Mouse (Mus musculus): ENCODE results near the gene Akr1c19. TPM values are rescaled to one million over a fixed set of nuclear protein-coding genes. Genes with fewer than 3 reads are reported as not detected.
"Not testable (repeated sequence)": the region's sequence is repeated elsewhere in the genome, so short reads cannot be mapped to it uniquely, and the experiment has no call there.

The Akr1c19 gene
- total and polyA plus RNA-seq, 3 experiments, result not detected

GRCm38 (mm10) chr13:4211560-4212299 lies 16.8 kb upstream of the Akr1c19 start:
- DNase-seq (ENCODE audit: low read depth, low spot score), result no peak
- H3K79me2 ChIP-seq (ENCODE audit: control insufficient read depth, insufficient read depth, low read length, poor library complexity), result no peaks in the 10 kb centered on the region
- H3K4me1 ChIP-seq (ENCODE audit: control insufficient read depth in 1 of 2, insufficient read depth in 2 of 2, low read length in 2 of 2), result no peaks in the 10 kb centered on the region
- H3K9ac ChIP-seq (ENCODE audit: control insufficient read depth, low read depth, low read length, poor library complexity, severe bottlenecking), result no peak overlapping the region
- TF ChIP-seq TAL1 (IDR thresholded peaks at IDR 0.05; ENCODE audit: low read length), result no peak
- TF ChIP-seq MAZ (IDR thresholded peaks at IDR 0.05; ENCODE audit: low read depth, low read length), result no peak
- no peak for TF ChIP-seq NRF1 (IDR thresholded peaks at IDR 0.05; ENCODE audit: insufficient read depth, low read depth, low read length, poor library complexity, severe bottlenecking)
- TF ChIP-seq KAT2A (conservative IDR thresholded peaks at IDR 0.05; ENCODE audit: low read depth, low read length), result no peak
- no peak for TF ChIP-seq E2F4 (IDR thresholded peaks at IDR 0.05; ENCODE audit: borderline replicate concordance, low read depth, low read length)
- no peak for TF ChIP-seq CTCF (IDR thresholded peaks at IDR 0.05 in 2 of 3, conservative IDR thresholded peaks at IDR 0.05 in 1 of 3; ENCODE audit: control insufficient read depth in 1 of 3, insufficient read depth in 1 of 3, low read depth in 2 of 3, low read length in 3 of 3, poor library complexity in 1 of 3, severe bottlenecking in 1 of 3)
- no peak for TF ChIP-seq ZKSCAN1 (IDR thresholded peaks at IDR 0.05; ENCODE audit: low read depth, low read length)
- no peak for TF ChIP-seq RCOR1 (IDR thresholded peaks at IDR 0.05; ENCODE audit: low read depth, low read length)
- no peak for TF ChIP-seq CHD2 (IDR thresholded peaks at IDR 0.05; ENCODE audit: low read length)
- TF ChIP-seq RAD21 (IDR thresholded peaks at IDR 0.05; ENCODE audit: low read depth, low read length), result no peak
- no peaks in the 10 kb centered on the region for H3K36me3 ChIP-seq (ENCODE audit: control insufficient read depth in 1 of 2, insufficient read depth in 2 of 2, low read length in 2 of 2)
- H3K27ac ChIP-seq (ENCODE audit: control insufficient read depth, low read depth, low read length), result no peak overlapping the region
- no peaks in the 10 kb centered on the region for H3K27me3 ChIP-seq (ENCODE audit: control insufficient read depth in 1 of 2, insufficient read depth in 2 of 2, low read length in 2 of 2)
- H3K4me3 ChIP-seq (ENCODE audit: control insufficient read depth in 1 of 2, insufficient read depth in 1 of 2, low read depth in 2 of 2, low read length in 2 of 2), result no peak overlapping the region
- no peaks in the 10 kb centered on the region for H3K9me3 ChIP-seq (replicated peaks; ENCODE audit: insufficient read depth, low read length)

- H3K27me3 ChIP-seq (ENCODE audit: control insufficient read depth in 1 of 2, insufficient read depth in 2 of 2, low read length in 2 of 2), result no peaks in the 10 kb centered on the region
- DNase-seq (ENCODE audit: low read depth, low spot score), result no peak
- no peak overlapping the region for H3K4me3 ChIP-seq (ENCODE audit: control insufficient read depth in 1 of 2, insufficient read depth in 1 of 2, low read depth in 2 of 2, low read length in 2 of 2)
- no peaks in the 10 kb centered on the region for H3K79me2 ChIP-seq (ENCODE audit: control insufficient read depth, insufficient read depth, low read length, poor library complexity)
- TF ChIP-seq CHD1 (IDR thresholded peaks at IDR 0.05; ENCODE audit: low read depth, low read length) (no peak), GATA1 (IDR thresholded peaks at IDR 0.05; ENCODE audit: low read depth, low read length) (no peak), HCFC1 (IDR thresholded peaks at IDR 0.05; ENCODE audit: low read depth, low read length) (no peak), USF1 (IDR thresholded peaks at IDR 0.05; ENCODE audit: low read depth, low read length) (no peak), NRF1 (IDR thresholded peaks at IDR 0.05; ENCODE audit: insufficient read depth, low read depth, low read length, poor library complexity, severe bottlenecking) (no peak), ZMIZ1 (IDR thresholded peaks at IDR 0.05; ENCODE audit: low read depth, low read length) (no peak), USF2 (IDR thresholded peaks at IDR 0.05; ENCODE audit: borderline replicate concordance in 1 of 2, insufficient read depth in 1 of 2, low read depth in 1 of 2, low read length in 2 of 2) (no peak), CTCF (IDR thresholded peaks at IDR 0.05 in 2 of 3, conservative IDR thresholded peaks at IDR 0.05 in 1 of 3; ENCODE audit: control insufficient read depth in 1 of 3, insufficient read depth in 1 of 3, low read depth in 2 of 3, low read length in 3 of 3, poor library complexity in 1 of 3, severe bottlenecking in 1 of 3) (no peak), RAD21 (IDR thresholded peaks at IDR 0.05; ENCODE audit: low read depth, low read length) (no peak), TAL1 (IDR thresholded peaks at IDR 0.05; ENCODE audit: low read length) (no peak), MAX (IDR thresholded peaks at IDR 0.05; ENCODE audit: low read length) (no peak), MAZ (IDR thresholded peaks at IDR 0.05; ENCODE audit: low read depth, low read length) (no peak), RCOR1 (IDR thresholded peaks at IDR 0.05; ENCODE audit: low read depth, low read length) (no peak), ZKSCAN1 (IDR thresholded peaks at IDR 0.05; ENCODE audit: low read depth, low read length) (no peak), BHLHE40 (IDR thresholded peaks at IDR 0.05; ENCODE audit: borderline replicate concordance, low read depth, low read length) (no peak)
- H3K9me3 ChIP-seq (replicated peaks; ENCODE audit: insufficient read depth, low read length), result no peaks in the 10 kb centered on the region
- no peak overlapping the region for H3K27ac ChIP-seq (ENCODE audit: control insufficient read depth, low read depth, low read length)
- no peaks in the 10 kb centered on the region for H3K4me1 ChIP-seq (ENCODE audit: control insufficient read depth in 1 of 2, insufficient read depth in 2 of 2, low read length in 2 of 2)
- no peaks in the 10 kb centered on the region for H3K36me3 ChIP-seq (ENCODE audit: control insufficient read depth in 1 of 2, insufficient read depth in 2 of 2, low read length in 2 of 2)
- no peak overlapping the region for H3K9ac ChIP-seq (ENCODE audit: control insufficient read depth, low read depth, low read length, poor library complexity, severe bottlenecking)
Measured at GRCm38 (mm10) chr13:4212309-4212708, 16.2 kb upstream of the Akr1c19 start.

GRCm38 (mm10) chr13:4215496-4215895 lies 13.0 kb upstream of the Akr1c19 start:
- not testable (repeated sequence) for H3K27me3 ChIP-seq (ENCODE audit: control insufficient read depth in 1 of 2, insufficient read depth in 2 of 2, low read length in 2 of 2); H3K79me2 ChIP-seq (ENCODE audit: control insufficient read depth, insufficient read depth, low read length, poor library complexity); H3K4me3 ChIP-seq (ENCODE audit: control insufficient read depth in 1 of 2, insufficient read depth in 1 of 2, low read depth in 2 of 2, low read length in 2 of 2); H3K9ac ChIP-seq (ENCODE audit: control insufficient read depth, low read depth, low read length, poor library complexity, severe bottlenecking); DNase-seq (ENCODE audit: low read depth, low spot score); H3K4me1 ChIP-seq (ENCODE audit: control insufficient read depth in 1 of 2, insufficient read depth in 2 of 2, low read length in 2 of 2); H3K27ac ChIP-seq (ENCODE audit: control insufficient read depth, low read depth, low read length); H3K36me3 ChIP-seq (ENCODE audit: control insufficient read depth in 1 of 2, insufficient read depth in 2 of 2, low read length in 2 of 2); H3K9me3 ChIP-seq (replicated peaks; ENCODE audit: insufficient read depth, low read length)
